Mouse (Mus musculus) lung, embryonic 16.5 days (tissue): ENCODE measurements at regions not wholly inside any gene's neighbourhood (a gene's known extent, or its start where the extent isn't known, plus 50 kb on each side); places are given as distances from the start of the nearest gene placed in this dataset.

Experiments used
- ATAC-seq: fragments of 200-750 bp; cut with Nextera tagmentation; 2 replicates; pipeline ENCODE4 v1.8.0; 2017; ENCODE audit warnings: low read depth, mild to moderate bottlenecking, moderate library complexity
- H3K27ac ChIP-seq: fragments of 300-500 bp; sonication (generic); 2 replicates; pipeline ENCODE4 v1.5.1; 2014; ENCODE audit warnings: mild to moderate bottlenecking, control low read depth, low read length
- H3K27me3 ChIP-seq: fragments of 300-500 bp; sonication (generic); 2 replicates; pipeline ENCODE4 v1.6.1; 2014; ENCODE audit warnings: low read depth, low read length, mixed read lengths; ENCODE audit not compliant: control insufficient read depth, insufficient read depth
- H3K36me3 ChIP-seq: fragments of 300-500 bp; sonication (generic); 2 replicates; pipeline ENCODE4 v1.6.1; 2014; ENCODE audit warnings: low read length; ENCODE audit not compliant: control insufficient read depth, insufficient read depth
- H3K4me1 ChIP-seq: fragments of 300-500 bp; sonication (generic); replicated peaks from 2 replicates; pipeline ENCODE4 v1.6.1; 2014; ENCODE audit warnings: low read length, mixed read lengths; ENCODE audit not compliant: control insufficient read depth, insufficient read depth
- H3K4me2 ChIP-seq: fragments of 300-500 bp; sonication (generic); 2 replicates; pipeline ENCODE4 v1.6.1; 2014; ENCODE audit warnings: low read depth, low read length, control low read depth
- H3K4me3 ChIP-seq: fragments of 300-500 bp; sonication (generic); 2 replicates; pipeline ENCODE4 v1.5.1; 2014; ENCODE audit warnings: mild to moderate bottlenecking, low read length, control low read depth
- H3K9ac ChIP-seq: fragments of 300-500 bp; sonication (generic); 2 replicates; pipeline ENCODE4 v1.6.1; 2014; ENCODE audit warnings: low read length, control low read depth
- H3K9me3 ChIP-seq: fragments of 300-500 bp; sonication (generic); 2 replicates; pipeline ENCODE4 v1.6.1; 2016; ENCODE audit warnings: low read length; ENCODE audit not compliant: control insufficient read depth
- WGBS: fragments of 180-500 bp; shearing (Covaris S2); extraction: QIAGEN DNeasy Blood & Tissue Kit; methylation state at CpG from one replicate; pipeline ENCODE4 v1.1.7; 2014; 5-methylcytosine and 5-hydroxymethylcytosine counted together

GRCm38 (mm10) chr3:8310379-8311128, 1299.3 kb downstream of the Zfp704 start:
- Histone ChIP-seq H3K4me1 (no peaks in the 10 kb centered on the region), H3K9ac (no peak overlapping the region), H3K27ac (no peak overlapping the region), H3K9me3 (no peaks in the 10 kb centered on the region), H3K36me3 (no peaks in the 10 kb centered on the region), H3K4me2 (no peak overlapping the region), H3K4me3 (no peak overlapping the region), H3K27me3 (no peaks in the 10 kb centered on the region)
- WGBS, result 64% methylated on average over 4 of the region's 4 CpGs
- no peak for ATAC-seq

- H3K36me3 ChIP-seq, result no peaks in the 10 kb centered on the region
- no peaks in the 10 kb centered on the region for H3K4me1 ChIP-seq
- ATAC-seq, result no peak
- H3K9ac ChIP-seq, result no peak overlapping the region
- 71% methylated on average over 3 of the region's 3 CpGs for WGBS
- no peak overlapping the region for H3K27ac ChIP-seq
- H3K27me3 ChIP-seq, result no peaks in the 10 kb centered on the region
- H3K4me2 ChIP-seq, result no peak overlapping the region
- no peaks in the 10 kb centered on the region for H3K9me3 ChIP-seq
- no peak overlapping the region for H3K4me3 ChIP-seq
Observed at GRCm38 (mm10) chr3:8307296-8307695, 1302.6 kb downstream of the Zfp704 start.

GRCm38 (mm10) chr3:8304784-8305183, 1305.1 kb downstream of the Zfp704 start:
- ATAC-seq, result no peak
- no peaks in the 10 kb centered on the region for H3K4me1 ChIP-seq
- no peak overlapping the region for H3K4me2 ChIP-seq
- H3K27ac ChIP-seq, result no peak overlapping the region
- no peak overlapping the region for H3K4me3 ChIP-seq
- no peak overlapping the region for H3K9ac ChIP-seq
- no peaks in the 10 kb centered on the region for H3K36me3 ChIP-seq
- no peaks in the 10 kb centered on the region for H3K9me3 ChIP-seq
- H3K27me3 ChIP-seq, result no peaks in the 10 kb centered on the region

- Histone ChIP-seq H3K27ac (no peak overlapping the region), H3K27me3 (no peaks in the 10 kb centered on the region), H3K9ac (no peak overlapping the region), H3K9me3 (no peaks in the 10 kb centered on the region), H3K4me1 (no peaks in the 10 kb centered on the region), H3K4me2 (no peak overlapping the region), H3K4me3 (no peak overlapping the region), H3K36me3 (no peaks in the 10 kb centered on the region)
- 56% methylated on average over 1 of the region's 1 CpGs for WGBS
- no peak for ATAC-seq
Observed at GRCm38 (mm10) chr3:8293036-8293435, 1316.8 kb downstream of the Zfp704 start.

- Histone ChIP-seq H3K4me3 (no peak overlapping the region), H3K4me2 (no peak overlapping the region), H3K4me1 (no peaks in the 10 kb centered on the region), H3K9me3 (no peaks in the 10 kb centered on the region), H3K9ac (no peak overlapping the region), H3K27ac (no peak overlapping the region), H3K27me3 (no peaks in the 10 kb centered on the region), H3K36me3 (no peaks in the 10 kb centered on the region)
- 85% methylated on average over 2 of the region's 2 CpGs for WGBS
- no peak for ATAC-seq
Observed at GRCm38 (mm10) chr3:8289558-8289957, 1320.3 kb downstream of the Zfp704 start.

GRCm38 (mm10) chr3:8288437-8288836, 1321.4 kb downstream of the Zfp704 start:
- H3K36me3 ChIP-seq, result no peaks in the 10 kb centered on the region
- H3K9me3 ChIP-seq, result no peaks in the 10 kb centered on the region
- H3K4me3 ChIP-seq, result no peak overlapping the region
- no peak for ATAC-seq
- H3K4me1 ChIP-seq, result no peaks in the 10 kb centered on the region
- no peak overlapping the region for H3K4me2 ChIP-seq
- 41% methylated on average over 1 of the region's 1 CpGs for WGBS
- H3K27ac ChIP-seq, result no peak overlapping the region
- no peaks in the 10 kb centered on the region for H3K27me3 ChIP-seq
- no peak overlapping the region for H3K9ac ChIP-seq

- Histone ChIP-seq H3K4me2 (no peak overlapping the region), H3K9me3 (no peaks in the 10 kb centered on the region), H3K9ac (no peak overlapping the region), H3K4me1 (no peaks in the 10 kb centered on the region), H3K27ac (no peak overlapping the region), H3K4me3 (no peak overlapping the region), H3K27me3 (no peaks in the 10 kb centered on the region), H3K36me3 (no peaks in the 10 kb centered on the region)
- WGBS, result 55% methylated on average over 14 of the region's 14 CpGs
- ATAC-seq, result no peak
Observed at GRCm38 (mm10) chr3:8284655-8285428, 1325.0 kb downstream of the Zfp704 start.

- Histone ChIP-seq H3K4me2 (no peak overlapping the region), H3K4me3 (no peak overlapping the region), H3K4me1 (no peaks in the 10 kb centered on the region), H3K27me3 (no peaks in the 10 kb centered on the region), H3K36me3 (no peaks in the 10 kb centered on the region), H3K9me3 (no peaks in the 10 kb centered on the region), H3K27ac (no peak overlapping the region), H3K9ac (no peak overlapping the region)
- ATAC-seq, result no peak
- WGBS, result 68% methylated on average over 2 of the region's 2 CpGs
Observed at GRCm38 (mm10) chr3:8282411-8282810, 1327.5 kb downstream of the Zfp704 start.

GRCm38 (mm10) chr3:8276661-8277060, 1333.2 kb downstream of the Zfp704 start:
- H3K9ac ChIP-seq, result no peak overlapping the region
- no peak for ATAC-seq
- WGBS, result 63% methylated on average over 1 of the region's 1 CpGs
- no peaks in the 10 kb centered on the region for H3K9me3 ChIP-seq
- no peak overlapping the region for H3K4me2 ChIP-seq
- H3K27me3 ChIP-seq, result no peaks in the 10 kb centered on the region
- H3K36me3 ChIP-seq, result no peaks in the 10 kb centered on the region
- no peaks in the 10 kb centered on the region for H3K4me1 ChIP-seq
- no peak overlapping the region for H3K27ac ChIP-seq
- H3K4me3 ChIP-seq, result no peak overlapping the region
